Mouse (Mus musculus): ENCODE measurements around the gene Cyp2d10. TPM values are rescaled to one million over a fixed set of nuclear protein-coding genes. Genes with fewer than 3 reads are reported as not detected.

Gene Cyp2d10
- polyA plus RNA-seq, 1 experiment: not detected

GRCm38 (mm10) chr15:82385729-82386128, 21.3 kb downstream of the Cyp2d10 start:
- no peak for DNase-seq (ENCODE audit: low read depth)
- TF ChIP-seq CTCF (IDR thresholded peaks at IDR 0.05; ENCODE audit: borderline replicate concordance, extremely low read depth, insufficient read depth, insufficient read length): no peak
- no peak for TF ChIP-seq POLR2A (IDR thresholded peaks at IDR 0.05; ENCODE audit: borderline replicate concordance, extremely low read depth, insufficient read depth, insufficient read length, poor library complexity, severe bottlenecking)

GRCm38 (mm10) chr15:82382441-82382840, 24.6 kb downstream of the Cyp2d10 start:
- TF ChIP-seq POLR2A (IDR thresholded peaks at IDR 0.05; ENCODE audit: borderline replicate concordance, extremely low read depth, insufficient read depth, insufficient read length, poor library complexity, severe bottlenecking): no peak
- TF ChIP-seq CTCF (IDR thresholded peaks at IDR 0.05; ENCODE audit: borderline replicate concordance, extremely low read depth, insufficient read depth, insufficient read length): no peak
- no peak for DNase-seq (ENCODE audit: low read depth)

GRCm38 (mm10) chr15:82380714-82381062, 26.3 kb downstream of the Cyp2d10 start:
- DNase-seq (ENCODE audit: low read depth): no peak

GRCm38 (mm10) chr15:82379871-82380713, 26.9 kb downstream of the Cyp2d10 start, which contains the start of gene Cyp2d22:
TSS of gene Cyp2d22 (minus strand) at chr15:82380260.
- TF ChIP-seq POLR2A (IDR thresholded peaks at IDR 0.05; ENCODE audit: borderline replicate concordance, extremely low read depth, insufficient read depth, insufficient read length, poor library complexity, severe bottlenecking) (no peak), CTCF (IDR thresholded peaks at IDR 0.05; ENCODE audit: borderline replicate concordance, extremely low read depth, insufficient read depth, insufficient read length) (no peak)
- DNase-seq (ENCODE audit: low read depth): peak; percentile 53

More at GRCm38 (mm10) chr15:82380714-82381062, 26.3 kb downstream of the Cyp2d10 start:
- TF ChIP-seq CTCF (IDR thresholded peaks at IDR 0.05; ENCODE audit: borderline replicate concordance, extremely low read depth, insufficient read depth, insufficient read length) (no peak), POLR2A (IDR thresholded peaks at IDR 0.05; ENCODE audit: borderline replicate concordance, extremely low read depth, insufficient read depth, insufficient read length, poor library complexity, severe bottlenecking) (no peak)

- DNase-seq (ENCODE audit: low read depth): no peak
- TF ChIP-seq POLR2A (IDR thresholded peaks at IDR 0.05; ENCODE audit: borderline replicate concordance, extremely low read depth, insufficient read depth, insufficient read length, poor library complexity, severe bottlenecking) (no peak), CTCF (IDR thresholded peaks at IDR 0.05; ENCODE audit: borderline replicate concordance, extremely low read depth, insufficient read depth, insufficient read length) (no peak)
Measured at GRCm38 (mm10) chr15:82379511-82379870, 27.5 kb downstream of the Cyp2d10 start.

GRCm38 (mm10) chr15:82378261-82379180, 28.5 kb downstream of the Cyp2d10 start:
- DNase-seq (ENCODE audit: low read depth): no peak

GRCm38 (mm10) chr15:82377701-82378100, 29.3 kb downstream of the Cyp2d10 start:
- TF ChIP-seq POLR2A (IDR thresholded peaks at IDR 0.05; ENCODE audit: borderline replicate concordance, extremely low read depth, insufficient read depth, insufficient read length, poor library complexity, severe bottlenecking) (no peak), CTCF (IDR thresholded peaks at IDR 0.05; ENCODE audit: borderline replicate concordance, extremely low read depth, insufficient read depth, insufficient read length) (no peak)
- no peak for DNase-seq (ENCODE audit: low read depth)

More at GRCm38 (mm10) chr15:82378261-82379180, 28.5 kb downstream of the Cyp2d10 start:
- TF ChIP-seq CTCF (IDR thresholded peaks at IDR 0.05; ENCODE audit: borderline replicate concordance, extremely low read depth, insufficient read depth, insufficient read length): no peak
- TF ChIP-seq POLR2A (IDR thresholded peaks at IDR 0.05; ENCODE audit: borderline replicate concordance, extremely low read depth, insufficient read depth, insufficient read length, poor library complexity, severe bottlenecking): no peak

GRCm38 (mm10) chr15:82376393-82377138, 30.4 kb downstream of the Cyp2d10 start:
- peak; percentile 84 for DNase-seq (ENCODE audit: low read depth)

GRCm38 (mm10) chr15:82375855-82376254, 31.1 kb downstream of the Cyp2d10 start:
- TF ChIP-seq CTCF (IDR thresholded peaks at IDR 0.05; ENCODE audit: borderline replicate concordance, extremely low read depth, insufficient read depth, insufficient read length) (no peak), POLR2A (IDR thresholded peaks at IDR 0.05; ENCODE audit: borderline replicate concordance, extremely low read depth, insufficient read depth, insufficient read length, poor library complexity, severe bottlenecking) (no peak)
- DNase-seq (ENCODE audit: low read depth): no peak

More at GRCm38 (mm10) chr15:82376393-82377138, 30.4 kb downstream of the Cyp2d10 start:
- TF ChIP-seq POLR2A (IDR thresholded peaks at IDR 0.05; ENCODE audit: borderline replicate concordance, extremely low read depth, insufficient read depth, insufficient read length, poor library complexity, severe bottlenecking): no peak
- TF ChIP-seq CTCF (IDR thresholded peaks at IDR 0.05; ENCODE audit: borderline replicate concordance, extremely low read depth, insufficient read depth, insufficient read length): no peak

- no peak for DNase-seq (ENCODE audit: low read depth)
- TF ChIP-seq CTCF (IDR thresholded peaks at IDR 0.05; ENCODE audit: borderline replicate concordance, extremely low read depth, insufficient read depth, insufficient read length): no peak
- TF ChIP-seq POLR2A (IDR thresholded peaks at IDR 0.05; ENCODE audit: borderline replicate concordance, extremely low read depth, insufficient read depth, insufficient read length, poor library complexity, severe bottlenecking): no peak
Measured at GRCm38 (mm10) chr15:82374437-82374836, 32.6 kb downstream of the Cyp2d10 start.

Measured in brain, embryonic 14.5 days (tissue).